ENCODE assay signal across 25 mouse cellular contexts in genomic region chr5:7701776-7702175, GRCm38 (mm10).
"Had no signal": no experiment of that assay in that cellular context is flagged by ENCODE, and none has a peak within 500 bp of the region (broad histone marks: within the 10 kb centered on the region; RNA-seq: fewer than 3 reads in every experiment).

No protein-coding gene starts in this region.

- H3K4me3 ChIP-seq: gastrocnemius, adult 2 months; heart, embryonic 10.5 days; heart, embryonic 12.5 days; hindbrain, embryonic 13.5 days; hindbrain, embryonic 15.5 days; kidney, embryonic 15.5 days; limb, embryonic 13.5 days; limb, embryonic 15.5 days; liver, embryonic 13.5 days had no signal

- H3K27me3 ChIP-seq: heart, embryonic 12.5 days; hindbrain, embryonic 13.5 days; hindbrain, embryonic 15.5 days; kidney, embryonic 15.5 days; limb, embryonic 13.5 days; limb, embryonic 15.5 days; liver, embryonic 13.5 days had no signal

- ATAC-seq: hindbrain, postnatal 0 days; intestine, embryonic 16.5 days had no signal

- H3K9ac ChIP-seq: heart, embryonic 12.5 days; hindbrain, embryonic 13.5 days; hindbrain, embryonic 15.5 days; kidney, embryonic 15.5 days; limb, embryonic 13.5 days; limb, embryonic 15.5 days; liver, embryonic 13.5 days had no signal

- H3K36me3 ChIP-seq: heart, embryonic 10.5 days; heart, embryonic 12.5 days; hindbrain, embryonic 13.5 days; hindbrain, embryonic 15.5 days; kidney, embryonic 15.5 days; limb, embryonic 13.5 days; limb, embryonic 15.5 days; liver, embryonic 13.5 days had no signal

- H3K9me3 ChIP-seq: heart, embryonic 10.5 days; heart, embryonic 12.5 days; hindbrain, embryonic 13.5 days; hindbrain, embryonic 15.5 days; kidney, embryonic 15.5 days; limb, embryonic 13.5 days; limb, embryonic 15.5 days; liver, embryonic 13.5 days had no signal

- H3K4me1 ChIP-seq: heart, embryonic 10.5 days; heart, embryonic 12.5 days; hindbrain, embryonic 13.5 days; hindbrain, embryonic 15.5 days; kidney, embryonic 15.5 days; limb, embryonic 13.5 days; limb, embryonic 15.5 days; liver, embryonic 13.5 days had no signal

- H3K4me2 ChIP-seq: heart, embryonic 12.5 days; hindbrain, embryonic 13.5 days; hindbrain, embryonic 15.5 days; kidney, embryonic 15.5 days; limb, embryonic 13.5 days; limb, embryonic 15.5 days; liver, embryonic 11.5 days; liver, embryonic 13.5 days had no signal

- DNase-seq: gastrocnemius, adult 2 months; gastrocnemius, postnatal 10 days; gastrocnemius, postnatal 25 days; heart, adult 18-20 months; heart, postnatal 10 days; kidney, adult 11 months; kidney, adult 2 months; kidney, adult 9 months; kidney, postnatal 14 days; kidney, postnatal 36 days; layer of hippocampus, adult 9-11 months; layer of hippocampus, postnatal 36 days; left cerebral cortex, postnatal 4 days; liver, embryonic 13.5 days had no signal

- H3K27ac ChIP-seq: gastrocnemius, adult 2 months; heart, embryonic 10.5 days; hindbrain, embryonic 13.5 days; hindbrain, embryonic 15.5 days; hindbrain, postnatal 0 days; kidney, embryonic 15.5 days; kidney, postnatal 0 days; limb, embryonic 13.5 days; limb, embryonic 15.5 days; liver, embryonic 13.5 days had no signal
